Mouse (Mus musculus): ENCODE measurements around the gene Havcr1. TPM values are rescaled to one million over a fixed set of nuclear protein-coding genes. Genes with fewer than 3 reads are reported as not detected.

The Havcr1 gene
- polyA plus RNA-seq, 1 experiment, result not detected

DNA sequence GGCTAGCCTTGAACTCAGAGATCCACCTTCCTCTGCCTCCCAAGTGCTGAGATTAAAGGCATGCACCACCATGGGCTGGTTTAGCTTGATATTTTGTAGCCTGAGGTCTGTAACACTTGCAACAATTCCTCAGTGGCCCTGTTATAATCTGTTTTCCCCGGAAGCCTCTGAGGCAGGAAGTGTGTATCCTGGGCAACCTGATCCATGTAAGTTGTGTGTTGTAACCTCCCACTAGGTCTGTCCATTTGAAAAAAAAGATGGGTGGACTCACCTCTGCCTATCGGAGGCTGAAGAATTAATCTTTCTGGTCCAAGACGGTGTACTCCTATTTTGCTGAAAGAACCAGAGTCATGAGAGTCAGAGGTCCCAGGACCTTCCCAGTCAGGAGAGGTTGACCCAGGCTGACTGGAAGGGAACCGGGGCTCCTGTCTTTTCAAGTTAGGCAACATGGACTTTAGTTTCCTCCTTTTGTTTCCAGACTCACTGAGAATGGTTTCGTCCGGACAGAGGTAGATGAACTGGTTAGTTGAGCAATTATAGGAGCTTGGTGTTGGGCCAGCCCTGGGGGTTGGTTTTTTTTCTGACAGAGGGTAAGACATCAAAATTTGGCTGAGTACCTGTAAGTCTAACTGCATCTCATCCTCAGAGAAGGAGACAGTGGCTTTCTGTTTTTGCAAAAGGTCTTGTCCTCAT is 28.1 kb upstream of the Havcr1 start, which contains the start of gene Timd2:
Gene Timd2, minus strand, starts transcription at position 398 of the 693 bp plus-strand sequence.
- Histone ChIP-seq H3K36me3 (ENCODE audit: control insufficient read depth, insufficient read depth, low read length, poor library complexity, severe bottlenecking) (no peaks in the 10 kb centered on the region), H3K27me3 (ENCODE audit: control insufficient read depth, insufficient read depth, low read length, poor library complexity, severe bottlenecking) (no peaks in the 10 kb centered on the region), H3K9ac (ENCODE audit: low read depth, poor library complexity, severe bottlenecking) (no peak within 1 kb of the TSS), H3K4me3 (ENCODE audit: low read depth, low read length) (no peak within 1 kb of the TSS), H3K9me3 (replicated peaks; ENCODE audit: control insufficient read depth, insufficient read depth, low read length, poor library complexity, severe bottlenecking) (no peaks in the 10 kb centered on the region), H3K4me1 (ENCODE audit: control insufficient read depth, insufficient read depth, low read length) (no peaks in the 10 kb centered on the region), H3K27ac (ENCODE audit: insufficient read depth, low read length) (no peak within 1 kb of the TSS)
- no peak for TF ChIP-seq POLR2A (IDR thresholded peaks at IDR 0.05; ENCODE audit: insufficient read depth, low read length)
- TF ChIP-seq CTCF (IDR thresholded peaks at IDR 0.05; ENCODE audit: low read depth, low read length), result no peak
- no peak for TF ChIP-seq EP300 (IDR thresholded peaks at IDR 0.05; ENCODE audit: insufficient read depth, low read depth, low read length)

DNA sequence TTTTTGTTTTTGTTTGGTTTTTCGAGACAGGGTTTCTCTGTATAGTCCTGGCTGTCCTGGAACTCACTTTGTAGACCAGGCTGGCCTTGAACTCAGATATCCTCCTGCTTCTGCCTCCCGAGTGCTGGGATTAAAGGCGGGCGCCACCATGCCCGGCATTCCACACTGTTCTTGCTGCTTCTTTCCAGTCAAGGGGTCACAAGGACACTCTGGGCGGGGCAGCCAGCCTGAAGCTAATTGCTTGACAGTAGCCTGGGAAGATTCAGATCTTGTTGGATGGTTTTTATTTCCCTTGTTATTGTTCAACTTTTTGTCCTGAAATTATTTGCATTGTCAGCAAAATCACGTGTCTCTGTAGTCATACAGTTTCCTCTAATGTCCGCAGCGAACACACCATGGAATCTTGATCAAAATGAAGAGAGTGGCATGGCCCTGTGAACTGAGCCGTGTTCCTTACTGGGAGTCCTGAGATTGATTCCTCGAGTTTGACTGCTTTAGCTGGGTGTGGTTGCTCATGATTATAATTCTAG is 3.3 kb upstream of the Havcr1 start:
- H3K9me3 ChIP-seq (replicated peaks; ENCODE audit: control insufficient read depth, insufficient read depth, low read length, poor library complexity, severe bottlenecking), result no peaks in the 10 kb centered on the region

DNA sequence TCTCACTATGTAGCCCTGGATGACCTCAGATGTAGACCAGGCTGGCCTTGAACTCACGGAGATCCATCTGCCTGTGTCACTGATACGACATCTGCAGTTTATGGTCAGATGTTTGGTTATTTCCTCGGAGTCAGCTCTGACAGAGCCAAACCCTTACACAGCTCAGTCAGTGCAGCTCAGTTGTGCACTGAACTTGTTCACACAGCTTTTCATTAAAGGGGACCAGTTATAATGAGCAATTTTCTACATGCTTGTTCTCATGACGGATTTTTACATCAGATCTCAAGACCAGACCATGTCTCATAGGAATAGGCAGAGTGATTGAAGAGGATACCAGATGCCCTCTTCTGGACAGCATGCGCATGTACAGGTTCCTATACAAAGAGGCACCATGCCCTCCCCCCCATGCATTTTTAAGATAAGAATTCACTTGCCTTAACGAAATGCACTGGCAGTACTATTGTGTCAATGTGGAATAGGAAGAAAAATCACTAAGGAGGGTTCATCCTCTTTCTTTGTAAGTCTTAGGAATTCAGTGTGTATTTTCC is 1.6 kb upstream of the Havcr1 start:
- Histone ChIP-seq H3K36me3 (ENCODE audit: control insufficient read depth, insufficient read depth, low read length, poor library complexity, severe bottlenecking) (no peaks in the 10 kb centered on the region), H3K27ac (ENCODE audit: insufficient read depth, low read length) (no peak overlapping the region), H3K27me3 (ENCODE audit: control insufficient read depth, insufficient read depth, low read length, poor library complexity, severe bottlenecking) (no peaks in the 10 kb centered on the region), H3K4me1 (ENCODE audit: control insufficient read depth, insufficient read depth, low read length) (no peaks in the 10 kb centered on the region), H3K4me3 (ENCODE audit: low read depth, low read length) (no peak overlapping the region), H3K9me3 (replicated peaks; ENCODE audit: control insufficient read depth, insufficient read depth, low read length, poor library complexity, severe bottlenecking) (no peaks in the 10 kb centered on the region), H3K9ac (ENCODE audit: low read depth, poor library complexity, severe bottlenecking) (no peak overlapping the region)
- TF ChIP-seq CTCF (IDR thresholded peaks at IDR 0.05; ENCODE audit: low read depth, low read length) (no peak), POLR2A (IDR thresholded peaks at IDR 0.05; ENCODE audit: insufficient read depth, low read length) (no peak), EP300 (IDR thresholded peaks at IDR 0.05; ENCODE audit: insufficient read depth, low read depth, low read length) (no peak)

More for the DNA sequence above, 3.3 kb upstream of the Havcr1 start:
- H3K4me1 ChIP-seq (ENCODE audit: control insufficient read depth, insufficient read depth, low read length), result no peaks in the 10 kb centered on the region
- no peak for TF ChIP-seq POLR2A (IDR thresholded peaks at IDR 0.05; ENCODE audit: insufficient read depth, low read length)
- no peak for TF ChIP-seq CTCF (IDR thresholded peaks at IDR 0.05; ENCODE audit: low read depth, low read length)
- no peak for TF ChIP-seq EP300 (IDR thresholded peaks at IDR 0.05; ENCODE audit: insufficient read depth, low read depth, low read length)
- no peak overlapping the region for H3K9ac ChIP-seq (ENCODE audit: low read depth, poor library complexity, severe bottlenecking)
- no peak overlapping the region for H3K4me3 ChIP-seq (ENCODE audit: low read depth, low read length)
- no peaks in the 10 kb centered on the region for H3K27me3 ChIP-seq (ENCODE audit: control insufficient read depth, insufficient read depth, low read length, poor library complexity, severe bottlenecking)
- no peak overlapping the region for H3K27ac ChIP-seq (ENCODE audit: insufficient read depth, low read length)
- no peaks in the 10 kb centered on the region for H3K36me3 ChIP-seq (ENCODE audit: control insufficient read depth, insufficient read depth, low read length, poor library complexity, severe bottlenecking)

DNA sequence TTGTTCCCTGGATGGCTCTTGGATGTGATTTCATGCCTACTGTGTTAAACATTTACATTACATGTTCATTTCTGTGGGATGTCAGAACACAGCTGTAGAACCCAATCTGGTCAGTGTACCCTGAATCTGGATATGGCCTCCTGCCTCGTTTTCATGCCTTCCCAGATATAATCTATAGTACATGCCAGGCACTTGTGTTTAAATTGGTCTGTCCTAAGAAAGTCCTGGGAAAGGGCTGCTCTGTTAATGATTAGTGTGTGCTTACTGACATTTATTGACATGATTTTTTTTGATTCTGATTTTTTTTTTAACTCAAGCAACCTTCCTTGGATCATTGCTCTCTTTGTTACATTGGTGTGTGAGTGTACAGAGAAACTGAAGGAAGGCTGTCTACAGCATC is 263 bp upstream of the Havcr1 start:
- H3K27me3 ChIP-seq (ENCODE audit: control insufficient read depth, insufficient read depth, low read length, poor library complexity, severe bottlenecking), result no peaks in the 10 kb centered on the region

DNA sequence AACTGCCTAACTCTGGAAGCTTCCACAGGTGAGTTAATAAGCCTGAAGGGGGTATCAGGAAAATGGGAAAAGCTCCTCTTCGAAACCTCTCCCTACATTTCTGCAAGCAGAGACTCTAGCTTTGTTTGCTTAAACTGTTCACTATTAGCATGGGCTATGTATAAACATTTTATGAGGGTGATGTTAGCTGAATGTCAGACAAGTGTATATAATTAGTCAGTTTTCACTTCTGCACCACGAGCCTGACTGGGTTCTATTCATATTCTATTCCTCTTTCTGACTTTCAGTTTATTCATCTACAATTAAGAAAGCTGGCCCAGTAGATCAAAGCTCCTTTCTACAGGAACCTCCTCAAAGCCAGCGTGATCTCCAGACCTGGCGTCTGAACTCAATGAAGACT is 4.6 kb downstream of the Havcr1 start:
- Histone ChIP-seq H3K27ac (ENCODE audit: insufficient read depth, low read length) (no peak overlapping the region), H3K9ac (ENCODE audit: low read depth, poor library complexity, severe bottlenecking) (no peak overlapping the region), H3K36me3 (ENCODE audit: control insufficient read depth, insufficient read depth, low read length, poor library complexity, severe bottlenecking) (no peaks in the 10 kb centered on the region), H3K27me3 (ENCODE audit: control insufficient read depth, insufficient read depth, low read length, poor library complexity, severe bottlenecking) (no peaks in the 10 kb centered on the region), H3K4me1 (ENCODE audit: control insufficient read depth, insufficient read depth, low read length) (no peaks in the 10 kb centered on the region), H3K9me3 (replicated peaks; ENCODE audit: control insufficient read depth, insufficient read depth, low read length, poor library complexity, severe bottlenecking) (no peaks in the 10 kb centered on the region), H3K4me3 (ENCODE audit: low read depth, low read length) (no peak overlapping the region)
- no peak for TF ChIP-seq POLR2A (IDR thresholded peaks at IDR 0.05; ENCODE audit: insufficient read depth, low read length)
- no peak for TF ChIP-seq CTCF (IDR thresholded peaks at IDR 0.05; ENCODE audit: low read depth, low read length)
- TF ChIP-seq EP300 (IDR thresholded peaks at IDR 0.05; ENCODE audit: insufficient read depth, low read depth, low read length), result no peak

More for the DNA sequence above, 263 bp upstream of the Havcr1 start:
- Histone ChIP-seq H3K36me3 (ENCODE audit: control insufficient read depth, insufficient read depth, low read length, poor library complexity, severe bottlenecking) (no peaks in the 10 kb centered on the region), H3K9ac (ENCODE audit: low read depth, poor library complexity, severe bottlenecking) (no peak overlapping the region), H3K4me3 (ENCODE audit: low read depth, low read length) (no peak overlapping the region), H3K9me3 (replicated peaks; ENCODE audit: control insufficient read depth, insufficient read depth, low read length, poor library complexity, severe bottlenecking) (no peaks in the 10 kb centered on the region), H3K4me1 (ENCODE audit: control insufficient read depth, insufficient read depth, low read length) (no peaks in the 10 kb centered on the region), H3K27ac (ENCODE audit: insufficient read depth, low read length) (no peak overlapping the region)
- TF ChIP-seq POLR2A (IDR thresholded peaks at IDR 0.05; ENCODE audit: insufficient read depth, low read length), result no peak
- TF ChIP-seq CTCF (IDR thresholded peaks at IDR 0.05; ENCODE audit: low read depth, low read length), result no peak
- no peak for TF ChIP-seq EP300 (IDR thresholded peaks at IDR 0.05; ENCODE audit: insufficient read depth, low read depth, low read length)

DNA sequence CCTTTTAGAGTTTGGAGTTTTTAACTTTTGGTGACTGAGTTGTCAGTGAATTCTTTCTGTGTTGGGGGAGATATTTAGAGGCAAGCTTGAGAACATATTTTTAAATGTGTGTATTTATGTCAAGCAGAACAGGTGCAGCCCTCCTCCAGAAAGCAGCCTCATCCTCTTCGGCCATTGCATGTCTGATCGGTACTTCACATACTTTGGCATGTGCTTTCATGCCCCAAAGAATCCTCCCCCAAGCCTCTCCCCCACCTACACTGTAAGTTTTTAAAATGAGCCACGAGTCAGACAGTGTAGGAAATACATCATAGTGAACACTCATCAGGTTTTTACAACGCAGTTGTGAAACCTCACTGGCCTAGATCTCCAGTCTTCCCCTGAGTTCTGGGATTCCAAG is 6.0 kb downstream of the Havcr1 start:
- H3K36me3 ChIP-seq (ENCODE audit: control insufficient read depth, insufficient read depth, low read length, poor library complexity, severe bottlenecking), result no peaks in the 10 kb centered on the region
- no peak overlapping the region for H3K27ac ChIP-seq (ENCODE audit: insufficient read depth, low read length)
- no peak overlapping the region for H3K9ac ChIP-seq (ENCODE audit: low read depth, poor library complexity, severe bottlenecking)
- no peaks in the 10 kb centered on the region for H3K27me3 ChIP-seq (ENCODE audit: control insufficient read depth, insufficient read depth, low read length, poor library complexity, severe bottlenecking)
- no peak overlapping the region for H3K4me3 ChIP-seq (ENCODE audit: low read depth, low read length)
- H3K4me1 ChIP-seq (ENCODE audit: control insufficient read depth, insufficient read depth, low read length), result no peaks in the 10 kb centered on the region
- no peaks in the 10 kb centered on the region for H3K9me3 ChIP-seq (replicated peaks; ENCODE audit: control insufficient read depth, insufficient read depth, low read length, poor library complexity, severe bottlenecking)
- TF ChIP-seq POLR2A (IDR thresholded peaks at IDR 0.05; ENCODE audit: insufficient read depth, low read length), result no peak
- TF ChIP-seq CTCF (IDR thresholded peaks at IDR 0.05; ENCODE audit: low read depth, low read length), result no peak
- TF ChIP-seq EP300 (IDR thresholded peaks at IDR 0.05; ENCODE audit: insufficient read depth, low read depth, low read length), result no peak

Data from ES-Bruce4 (cell line).